Mouse (Mus musculus) CH12.LX (cell line): ENCODE measurements at regions not wholly inside any gene's neighbourhood (a gene's known extent, or its start where the extent isn't known, plus 50 kb on each side); places are given as distances from the start of the nearest gene placed in this dataset.

Source experiments
- DNase-seq: peaks from one replicate; pipeline ENCODE4 v3.0.0-alpha.2; 2013; ENCODE audit errors: extremely low read depth
- H3K27ac ChIP-seq: 2 replicates; pipeline ENCODE4 v1.5.1; 2012; ENCODE audit warnings: low read depth, mild to moderate bottlenecking, control low read depth, moderate library complexity; ENCODE audit not compliant: insufficient read depth
- H3K27me3 ChIP-seq: replicated peaks from 2 replicates; pipeline ENCODE3; 2012; ENCODE audit warnings: inconsistent platforms
- H3K36me3 ChIP-seq, 2 experiments: replicated peaks in 1 of 2; 2 replicates each; pipeline versions ENCODE3 to v1.6.1; 2012; ENCODE audit warnings: inconsistent platforms in 1 of 2, low read length in 1 of 2, mild to moderate bottlenecking in 1 of 2, mixed read lengths in 1 of 2, moderate library complexity in 1 of 2; ENCODE audit not compliant: control insufficient read depth in 1 of 2, insufficient read depth in 1 of 2
- H3K4me1 ChIP-seq, 2 experiments: 2 replicates each; pipeline ENCODE4 v1.6.1; 2012; ENCODE audit warnings: inconsistent platforms in 1 of 2, moderate library complexity in 1 of 2; ENCODE audit not compliant: insufficient read depth in 2 of 2, control insufficient read depth in 1 of 2
- H3K4me2 ChIP-seq: 2 replicates; pipeline ENCODE4 v1.6.1; 2012; ENCODE audit warnings: low read depth, mild to moderate bottlenecking, control low read depth; ENCODE audit not compliant: poor library complexity, insufficient read depth, severe bottlenecking
- H3K4me3 ChIP-seq, 3 experiments: fragments of 150-350 bp in 1 of 3; sonication (generic) in 1 of 3; replicated peaks in 1 of 3; 2 replicates each; pipeline versions ENCODE3 to v1.5.1; 2011 to 2012; ENCODE audit warnings: low read depth in 2 of 3, low read length in 2 of 3, mild to moderate bottlenecking in 2 of 3, moderate library complexity in 2 of 3, control low read depth in 1 of 3, improper control_type of control experiment in 1 of 3, inconsistent platforms in 1 of 3, mixed read lengths in 1 of 3; ENCODE audit not compliant: poor library complexity in 1 of 3
- H3K79me2 ChIP-seq: replicated peaks from 2 replicates; pipeline ENCODE4 v1.6.1; 2012; ENCODE audit warnings: mild to moderate bottlenecking, moderate library complexity; ENCODE audit not compliant: control insufficient read depth, poor library complexity, insufficient read depth, severe bottlenecking; ENCODE audit errors: extremely low read depth
- H3K9ac ChIP-seq: 2 replicates; pipeline ENCODE4 v1.6.1; 2012; ENCODE audit warnings: low read depth, mild to moderate bottlenecking, control low read depth, moderate library complexity; ENCODE audit not compliant: insufficient read depth
- H3K9me3 ChIP-seq: replicated peaks from 2 replicates; pipeline ENCODE3; 2012; ENCODE audit warnings: low read length, inconsistent platforms, mixed read lengths
- CHD1 ChIP-seq: IDR thresholded peaks from 2 replicates; pipeline ENCODE4 v1.6.1; 2012; ENCODE audit warnings: low read depth, low read length, improper control_type of control experiment, inconsistent platforms
- CHD2 ChIP-seq: IDR thresholded peaks from 2 replicates; pipeline ENCODE4 v1.6.1; 2011; ENCODE audit warnings: low read length, improper control_type of control experiment
- CTCF ChIP-seq, 2 experiments: IDR thresholded peaks in 1 of 2; conservative IDR thresholded peaks in 1 of 2; 2 replicates each; pipeline ENCODE4 v1.5.1; 2011 to 2012; ENCODE audit warnings: low read depth in 2 of 2, low read length in 2 of 2, improper control_type of control experiment in 1 of 2, inconsistent platforms in 1 of 2, mild to moderate bottlenecking in 1 of 2, moderate library complexity in 1 of 2
- ETS1 ChIP-seq: conservative IDR thresholded peaks from 2 replicates; pipeline ENCODE4 v1.6.1; 2012; ENCODE audit warnings: low read depth, mild to moderate bottlenecking, inconsistent platforms, low read length, improper control_type of control experiment, moderate library complexity
- JUN ChIP-seq: IDR thresholded peaks from 2 replicates; pipeline ENCODE4 v1.6.1; 2011; ENCODE audit warnings: low read depth, mild to moderate bottlenecking, low read length, improper control_type of control experiment, moderate library complexity; ENCODE audit not compliant: insufficient read depth
- KAT2A ChIP-seq: IDR thresholded peaks from 2 replicates; pipeline ENCODE4 v1.6.1; 2012; ENCODE audit warnings: low read length, improper control_type of control experiment, inconsistent platforms; ENCODE audit not compliant: insufficient replicate concordance
- MAFK ChIP-seq: IDR thresholded peaks from 2 replicates; pipeline ENCODE4 v1.6.1; 2011; ENCODE audit warnings: low read length, improper control_type of control experiment; ENCODE audit not compliant: insufficient replicate concordance
- MAX ChIP-seq: IDR thresholded peaks from 2 replicates; pipeline ENCODE4 v1.6.1; 2011; ENCODE audit warnings: low read length, improper control_type of control experiment
- MAZ ChIP-seq: IDR thresholded peaks from 2 replicates; pipeline ENCODE4 v1.6.1; 2012; ENCODE audit warnings: low read depth, mild to moderate bottlenecking, inconsistent platforms, low read length, improper control_type of control experiment, moderate library complexity
- RCOR1 ChIP-seq: conservative IDR thresholded peaks from 2 replicates; pipeline ENCODE4 v1.6.1; 2012; ENCODE audit warnings: low read depth, mild to moderate bottlenecking, inconsistent platforms, low read length, improper control_type of control experiment
- ZMIZ1 ChIP-seq: IDR thresholded peaks from 2 replicates; pipeline ENCODE4 v1.6.1; 2012; ENCODE audit warnings: low read depth, mild to moderate bottlenecking, inconsistent platforms, low read length, improper control_type of control experiment
- ZNF384 ChIP-seq: IDR thresholded peaks from 2 replicates; pipeline ENCODE4 v1.6.1; 2012; ENCODE audit warnings: low read depth, low read length, improper control_type of control experiment, inconsistent platforms
- dilution Hi-C: fragments of 300-500 bp; cut with MboI; formaldehyde crosslinking; loops from 2 replicates; pipeline ENCODE4 v1.14.3; 2020; ENCODE audit warnings: low sequenced_read_pairs; ENCODE audit not compliant: extremely low pct_unique_long_range_greater_than_20kb, extremely low pct_ligation_motif_present
- in situ Hi-C: fragments of 300-500 bp; cut with MboI; formaldehyde crosslinking; loops from 3 replicates; pipeline ENCODE4 v1.14.3; 2019; ENCODE audit warnings: low sequenced_read_pairs, low pct_ligation_motif_present, low pct_unique_long_range_greater_than_20kb, mixed read lengths

DNA sequence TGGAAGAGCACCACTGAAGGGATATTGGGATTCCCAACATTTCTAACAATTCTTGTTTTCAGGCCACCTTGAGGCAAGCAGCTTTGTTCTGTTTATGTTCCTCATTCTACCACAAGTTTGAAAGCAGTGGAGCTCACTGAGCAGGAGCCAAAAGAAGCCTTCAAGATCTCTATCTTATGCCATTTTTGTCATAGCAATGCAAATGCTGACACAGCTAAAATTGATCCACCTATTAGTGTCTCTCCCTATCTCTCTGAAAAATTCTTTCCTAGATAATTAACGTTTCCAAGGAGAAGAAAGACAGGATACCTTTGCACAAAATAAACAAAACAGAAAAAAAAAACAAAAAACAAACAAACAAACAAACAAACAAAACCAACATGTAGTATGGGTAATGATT, 375.2 kb downstream of the Fam84a start:
- Histone ChIP-seq H3K36me3 (no peaks in the 10 kb centered on the region), H3K4me1 (no peaks in the 10 kb centered on the region), H3K27me3 (no peaks in the 10 kb centered on the region), H3K4me2 (no peak overlapping the region), H3K9ac (no peak overlapping the region), H3K27ac (no peak overlapping the region), H3K4me3 (no peak overlapping the region), H3K9me3 (no peaks in the 10 kb centered on the region)
- in situ Hi-C loops, result no loop called here
- TF ChIP-seq MAFK (peak; percentile 83), MAX (no peak)
- TF ChIP-seq, all 38 proteins: peak for 1
- no peaks in the 10 kb centered on the region for H3K79me2 ChIP-seq
- dilution Hi-C loops, result no loop called here
- DNase-seq, result no peak

DNA sequence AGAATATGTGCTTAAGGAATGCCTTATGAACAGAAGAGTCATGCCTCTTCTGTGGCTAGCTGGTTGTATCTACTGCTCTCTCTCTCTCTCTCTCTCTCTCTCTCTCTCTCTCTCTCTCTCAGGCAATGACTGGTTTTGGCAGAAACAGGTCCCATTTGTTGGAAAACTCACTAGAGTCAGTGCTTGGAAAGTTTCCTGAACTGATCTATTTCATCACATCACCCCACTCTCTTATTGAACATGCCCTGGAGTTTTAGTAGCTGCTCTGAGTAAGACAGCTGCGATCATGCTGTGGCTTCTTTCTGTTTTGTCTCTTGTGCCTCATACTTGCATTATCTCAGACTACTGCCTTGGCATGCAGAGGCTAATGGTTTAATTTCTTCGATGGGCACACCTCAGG, 382.2 kb downstream of the Fam84a start:
- dilution Hi-C loops, result no loop called here
- TF ChIP-seq JUN (no peak), CTCF (conservative IDR thresholded peaks at IDR 0.05 in 1 of 2, IDR thresholded peaks at IDR 0.05 in 1 of 2; ENCODE audit: low read depth in 2 of 2, low read length in 2 of 2) (no peak), RCOR1 (no peak), MAZ (no peak), CHD2 (no peak), MAX (no peak), CHD1 (no peak), KAT2A (no peak), ZMIZ1 (no peak), ETS1 (no peak)
- in situ Hi-C loops, result no loop called here
- H3K9me3 ChIP-seq, result no peaks in the 10 kb centered on the region
- no peaks in the 10 kb centered on the region for H3K36me3 ChIP-seq
- H3K27me3 ChIP-seq, result no peaks in the 10 kb centered on the region
- H3K79me2 ChIP-seq, result no peaks in the 10 kb centered on the region
- no peak overlapping the region for H3K27ac ChIP-seq
- H3K4me1 ChIP-seq, result no peaks in the 10 kb centered on the region
- no peak overlapping the region for H3K4me2 ChIP-seq
- H3K4me3 ChIP-seq, result no peak overlapping the region
- no peak overlapping the region for H3K9ac ChIP-seq
- no peak for DNase-seq

DNA sequence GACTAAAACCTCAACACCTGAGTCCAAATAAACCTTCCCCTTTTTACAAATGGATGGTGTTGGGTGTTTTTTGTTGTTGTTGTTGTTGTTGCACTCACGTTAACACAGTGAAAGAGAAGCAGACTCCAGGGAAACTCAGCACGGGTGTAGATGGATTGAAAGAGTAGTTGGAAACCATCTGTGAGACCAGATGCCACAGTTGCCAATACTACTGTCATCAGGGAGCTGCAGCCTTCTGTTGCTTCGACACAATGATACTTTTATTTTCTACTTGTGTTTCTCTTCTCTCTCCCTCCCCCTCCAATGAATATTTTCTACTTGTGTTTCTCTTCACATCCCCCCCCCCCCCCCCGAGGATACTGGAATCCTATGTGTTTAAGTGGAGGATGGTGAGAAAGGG, 382.7 kb downstream of the Fam84a start:
- Histone ChIP-seq H3K9ac (no peak overlapping the region), H3K79me2 (no peaks in the 10 kb centered on the region), H3K4me2 (no peak overlapping the region), H3K9me3 (no peaks in the 10 kb centered on the region), H3K4me1 (no peaks in the 10 kb centered on the region), H3K4me3 (no peak overlapping the region), H3K27me3 (no peaks in the 10 kb centered on the region), H3K36me3 (no peaks in the 10 kb centered on the region), H3K27ac (no peak overlapping the region)
- dilution Hi-C loops, result no loop called here
- in situ Hi-C loops, result no loop called here
- TF ChIP-seq ZNF384, result no peak
- no peak for DNase-seq
